Mouse (Mus musculus) T-helper 17 cell (primary cell): ENCODE results near the gene 2410137M14Rik.
"Not testable (repeated sequence)": the region's sequence is repeated elsewhere in the genome, so short reads cannot be mapped to it uniquely, and the experiment has no call there.

Source experiments
- in situ Hi-C, 2 experiments: fragments of 300-600 bp; cut with MboI, MseI; formaldehyde crosslinking; loops; 1 replicate in 1 of 2; 2 replicates in 1 of 2; pipeline ENCODE4 v1.15.1; 2025; ENCODE audit warnings: high pct_unique_total_duplicates in 2 of 2

Gene 2410137M14Rik

GRCm38 (mm10) chr17:36994528-36994927 is 13.5 kb upstream of the 2410137M14Rik start:
- in situ Hi-C loops = no loop called here

- in situ Hi-C loops = no loop called here
Measured at GRCm38 (mm10) chr17:36993770-36994325, 12.8 kb upstream of the 2410137M14Rik start.

- in situ Hi-C loops = no loop called here
Measured at GRCm38 (mm10) chr17:36992336-36993104, 11.5 kb upstream of the 2410137M14Rik start.

- in situ Hi-C loops = not testable (repeated sequence)
Measured at GRCm38 (mm10) chr17:36990630-36991029, 9.6 kb upstream of the 2410137M14Rik start.

- in situ Hi-C loops = no loop called here
Measured at GRCm38 (mm10) chr17:36989437-36989836, 8.4 kb upstream of the 2410137M14Rik start, which contains the start of gene H2-M5. Gene H2-M5 (minus strand): TSS chr17:36989537.

GRCm38 (mm10) chr17:36988475-36988874 is 7.4 kb upstream of the 2410137M14Rik start:
- in situ Hi-C loops = no loop called here

GRCm38 (mm10) chr17:36982253-36983155 is 1.5 kb upstream of the 2410137M14Rik start:
- in situ Hi-C loops = no loop called here

GRCm38 (mm10) chr17:36981845-36982244 is 808 bp upstream of the 2410137M14Rik start:
- in situ Hi-C loops = no loop called here

- in situ Hi-C loops = no loop called here
Measured at GRCm38 (mm10) chr17:36973271-36973787, 7.7 kb downstream of the 2410137M14Rik start.

- in situ Hi-C loops = no loop called here
Measured at GRCm38 (mm10) chr17:36972791-36973190, 8.2 kb downstream of the 2410137M14Rik start.

GRCm38 (mm10) chr17:36971172-36971850 is 9.7 kb downstream of the 2410137M14Rik start:
- in situ Hi-C loops = no loop called here

GRCm38 (mm10) chr17:36970316-36970890 is 10.6 kb downstream of the 2410137M14Rik start:
- in situ Hi-C loops = no loop called here

- in situ Hi-C loops = loop anchor here in 1 of 2 experiments (5.0 kb wide), 1 partner anchor 80 kb away; the partner anchor contains the start of gene Gabbr1
Measured at GRCm38 (mm10) chr17:36966875-36967274, 14.2 kb downstream of the 2410137M14Rik start.

GRCm38 (mm10) chr17:36961125-36961524 is 19.9 kb downstream of the 2410137M14Rik start:
- in situ Hi-C loops = no loop called here

GRCm38 (mm10) chr17:36958884-36959283 is 22.2 kb downstream of the 2410137M14Rik start:
- in situ Hi-C loops = no loop called here

- in situ Hi-C loops = no loop called here
Measured at GRCm38 (mm10) chr17:36957999-36958743, 22.9 kb downstream of the 2410137M14Rik start, which contains the start of the genes Znrd1 and Znrd1as. Gene Znrd1 (minus strand): TSS chr17:36958559. Gene Znrd1as (plus strand): TSS chr17:36958592.

- in situ Hi-C loops = loop anchor here (5.0 kb wide), 2 partner anchors 74 to 681 kb away; partner anchors contain the start of gene Trim39 (in 1 of the 2)
Measured at GRCm38 (mm10) chr17:36953062-36953461, 28.0 kb downstream of the 2410137M14Rik start.

GRCm38 (mm10) chr17:36952631-36953030 is 28.4 kb downstream of the 2410137M14Rik start:
- in situ Hi-C loops = loop anchor here (5.0 kb wide), 2 partner anchors 75 to 680 kb away; partner anchors contain the start of gene Trim39 (in 1 of the 2)
